Mouse (Mus musculus): ENCODE results near the gene Zfp74. TPM values are rescaled to one million over a fixed set of nuclear protein-coding genes. Genes with fewer than 3 reads are reported as not detected.

Gene Zfp74
- polyA plus RNA-seq, 1 experiment from 2014 or later, result 13.2 TPM

- H3K4me2 ChIP-seq (ENCODE audit: low read depth, low read length, severe bottlenecking), result peak within 1 kb of the TSS; percentile 64
- 0 out of 2 replicates have a peak, but pooled peaks cover 4% of the 10 kb centered on the region for H3K4me1 ChIP-seq (replicated peaks; ENCODE audit: control insufficient read depth, insufficient read depth, low read length)
- peak within 1 kb of the TSS; percentile 55 for H3K27ac ChIP-seq (ENCODE audit: low read depth, low read length)
- peak within 1 kb of the TSS; percentile 81 for H3K9ac ChIP-seq (ENCODE audit: low read length)
- H3K27me3 ChIP-seq (ENCODE audit: control insufficient read depth, insufficient read depth, low read length), result no peaks in the 10 kb centered on the region
- H3K36me3 ChIP-seq (ENCODE audit: control insufficient read depth, insufficient read depth, low read length), result no peaks in the 10 kb centered on the region; the same call in 1 of the 2 replicates
- DNase-seq (ENCODE audit: low spot score) (peak; percentile 91), ATAC-seq (replicated peaks; ENCODE audit: low FRiP score) (peak; percentile 87)
- no peaks in the 10 kb centered on the region for H3K9me3 ChIP-seq (ENCODE audit: control insufficient read depth, low read length)
- WGBS, result under 1% methylated on average over 33 of the region's 33 CpGs
- peak within 1 kb of the TSS; percentile 66 for H3K4me3 ChIP-seq (ENCODE audit: low read depth, low read length)
Observed at GRCm38 (mm10) chr7:29908130-29908950, 45.5 kb downstream of the Zfp74 start, which contains the start of gene Zfp383. TSS of gene Zfp383 (plus strand) at chr7:29908223.

GRCm38 (mm10) chr7:29907206-29907605, 46.7 kb downstream of the Zfp74 start:
- Histone ChIP-seq H3K27me3 (ENCODE audit: control insufficient read depth, insufficient read depth, low read length) (no peaks in the 10 kb centered on the region), H3K27ac (ENCODE audit: low read depth, low read length) (no peak overlapping the region), H3K4me1 (replicated peaks; ENCODE audit: control insufficient read depth, insufficient read depth, low read length) (0 out of 2 replicates have a peak, but pooled peaks cover 4% of the 10 kb centered on the region), H3K9me3 (ENCODE audit: control insufficient read depth, low read length) (no peaks in the 10 kb centered on the region), H3K36me3 (ENCODE audit: control insufficient read depth, insufficient read depth, low read length) (no peaks in the 10 kb centered on the region; the same call in 1 of the 2 replicates), H3K9ac (ENCODE audit: low read length) (no peak overlapping the region), H3K4me2 (ENCODE audit: low read depth, low read length, severe bottlenecking) (no peak overlapping the region), H3K4me3 (ENCODE audit: low read depth, low read length) (no peak overlapping the region)
- DNase-seq (ENCODE audit: low spot score) (no peak), ATAC-seq (replicated peaks; ENCODE audit: low FRiP score) (no peak)
- WGBS, result 89% methylated on average over 5 of the region's 5 CpGs

- H3K36me3 ChIP-seq (ENCODE audit: control insufficient read depth, insufficient read depth, low read length), result no peaks in the 10 kb centered on the region; the same call in 1 of the 2 replicates
- WGBS, result 24% methylated on average over 8 of the region's 8 CpGs
- H3K4me3 ChIP-seq (ENCODE audit: low read depth, low read length), result peak overlapping the region; percentile 40
- 0 out of 2 replicates have a peak, but pooled peaks cover 4% of the 10 kb centered on the region for H3K4me1 ChIP-seq (replicated peaks; ENCODE audit: control insufficient read depth, insufficient read depth, low read length)
- peak overlapping the region; percentile 80 for H3K9ac ChIP-seq (ENCODE audit: low read length)
- no peak for DNase-seq (ENCODE audit: low spot score)
- H3K27me3 ChIP-seq (ENCODE audit: control insufficient read depth, insufficient read depth, low read length), result no peaks in the 10 kb centered on the region
- H3K4me2 ChIP-seq (ENCODE audit: low read depth, low read length, severe bottlenecking), result peak overlapping the region; percentile 78
- peak overlapping the region; percentile 98 for H3K27ac ChIP-seq (ENCODE audit: low read depth, low read length)
- ATAC-seq (replicated peaks; ENCODE audit: low FRiP score), result no peak
- no peaks in the 10 kb centered on the region for H3K9me3 ChIP-seq (ENCODE audit: control insufficient read depth, low read length)
Observed at GRCm38 (mm10) chr7:29906682-29907058, 47.2 kb downstream of the Zfp74 start.

- no peaks in the 10 kb centered on the region for H3K27me3 ChIP-seq (ENCODE audit: control insufficient read depth, insufficient read depth, low read length)
- H3K4me1 ChIP-seq (replicated peaks; ENCODE audit: control insufficient read depth, insufficient read depth, low read length), result 0 out of 2 replicates have a peak, but pooled peaks cover 4% of the 10 kb centered on the region
- ATAC-seq (replicated peaks; ENCODE audit: low FRiP score) (peak; percentile 79), DNase-seq (ENCODE audit: low spot score) (peak; percentile 91)
- H3K36me3 ChIP-seq (ENCODE audit: control insufficient read depth, insufficient read depth, low read length), result no peaks in the 10 kb centered on the region; the same call in 1 of the 2 replicates
- peak within 1 kb of the TSS; percentile 80 for H3K9ac ChIP-seq (ENCODE audit: low read length)
- under 1% methylated on average over 22 of the region's 22 CpGs for WGBS
- H3K27ac ChIP-seq (ENCODE audit: low read depth, low read length), result peak within 1 kb of the TSS; percentile 98
- peak within 1 kb of the TSS; percentile 40 for H3K4me3 ChIP-seq (ENCODE audit: low read depth, low read length)
- H3K9me3 ChIP-seq (ENCODE audit: control insufficient read depth, low read length), result no peaks in the 10 kb centered on the region
- peak within 1 kb of the TSS; percentile 78 for H3K4me2 ChIP-seq (ENCODE audit: low read depth, low read length, severe bottlenecking)
Observed at GRCm38 (mm10) chr7:29905966-29906681, 47.8 kb downstream of the Zfp74 start, which contains the start of gene Zfp27. TSS of gene Zfp27 (minus strand) at chr7:29906572.

- Histone ChIP-seq H3K9me3 (ENCODE audit: control insufficient read depth, low read length) (no peaks in the 10 kb centered on the region), H3K9ac (ENCODE audit: low read length) (no peak overlapping the region), H3K4me1 (replicated peaks; ENCODE audit: control insufficient read depth, insufficient read depth, low read length) (no peaks in the 10 kb centered on the region), H3K27ac (ENCODE audit: low read depth, low read length) (no peak overlapping the region), H3K27me3 (ENCODE audit: control insufficient read depth, insufficient read depth, low read length) (no peaks in the 10 kb centered on the region), H3K36me3 (ENCODE audit: control insufficient read depth, insufficient read depth, low read length) (peaks cover 5% of the 10 kb centered on the region), H3K4me2 (ENCODE audit: low read depth, low read length, severe bottlenecking) (no peak overlapping the region), H3K4me3 (ENCODE audit: low read depth, low read length) (no peak overlapping the region)
- 96% methylated on average over 4 of the region's 4 CpGs for WGBS
- DNase-seq (ENCODE audit: low spot score) (no peak), ATAC-seq (replicated peaks; ENCODE audit: low FRiP score) (no peak)
Observed at GRCm38 (mm10) chr7:29904101-29904500, 49.8 kb downstream of the Zfp74 start.

- WGBS, result 99% methylated on average over 4 of the region's 4 CpGs
Observed at GRCm38 (mm10) chr7:29898351-29898750, 55.5 kb downstream of the Zfp74 start.

GRCm38 (mm10) chr7:29892756-29893155, 61.1 kb downstream of the Zfp74 start:
- H3K27ac ChIP-seq (ENCODE audit: low read depth, low read length), result no peak overlapping the region
- DNase-seq (ENCODE audit: low spot score) (no peak), ATAC-seq (replicated peaks; ENCODE audit: low FRiP score) (no peak)
- no peak overlapping the region for H3K4me3 ChIP-seq (ENCODE audit: low read depth, low read length)
- H3K27me3 ChIP-seq (ENCODE audit: control insufficient read depth, insufficient read depth, low read length), result no peaks in the 10 kb centered on the region
- peaks cover 45% of the 10 kb centered on the region for H3K36me3 ChIP-seq (ENCODE audit: control insufficient read depth, insufficient read depth, low read length)
- no peak overlapping the region for H3K9ac ChIP-seq (ENCODE audit: low read length)
- 98% methylated on average over 4 of the region's 4 CpGs for WGBS
- no peaks in the 10 kb centered on the region for H3K4me1 ChIP-seq (replicated peaks; ENCODE audit: control insufficient read depth, insufficient read depth, low read length)
- no peak overlapping the region for H3K4me2 ChIP-seq (ENCODE audit: low read depth, low read length, severe bottlenecking)
- peaks cover 24% of the 10 kb centered on the region for H3K9me3 ChIP-seq (ENCODE audit: control insufficient read depth, low read length)

More at GRCm38 (mm10) chr7:29898351-29898750, 55.5 kb downstream of the Zfp74 start:
- ATAC-seq (replicated peaks; ENCODE audit: low FRiP score), result no peak
- no peaks in the 10 kb centered on the region for H3K27me3 ChIP-seq (ENCODE audit: control insufficient read depth, insufficient read depth, low read length)
- H3K4me3 ChIP-seq (ENCODE audit: low read depth, low read length), result no peak overlapping the region
- H3K4me1 ChIP-seq (replicated peaks; ENCODE audit: control insufficient read depth, insufficient read depth, low read length), result no peaks in the 10 kb centered on the region
- no peak overlapping the region for H3K9ac ChIP-seq (ENCODE audit: low read length)
- H3K36me3 ChIP-seq (ENCODE audit: control insufficient read depth, insufficient read depth, low read length), result peaks cover 47% of the 10 kb centered on the region
- DNase-seq (ENCODE audit: low spot score), result no peak
- no peak overlapping the region for H3K4me2 ChIP-seq (ENCODE audit: low read depth, low read length, severe bottlenecking)
- H3K9me3 ChIP-seq (ENCODE audit: control insufficient read depth, low read length), result peaks cover 24% of the 10 kb centered on the region
- H3K27ac ChIP-seq (ENCODE audit: low read depth, low read length), result no peak overlapping the region

- Histone ChIP-seq H3K4me1 (replicated peaks; ENCODE audit: control insufficient read depth, insufficient read depth, low read length) (no peaks in the 10 kb centered on the region), H3K4me3 (ENCODE audit: low read depth, low read length) (no peak overlapping the region), H3K36me3 (ENCODE audit: control insufficient read depth, insufficient read depth, low read length) (peaks cover 34% of the 10 kb centered on the region), H3K9me3 (ENCODE audit: control insufficient read depth, low read length) (peaks cover 33% of the 10 kb centered on the region), H3K27ac (ENCODE audit: low read depth, low read length) (no peak overlapping the region), H3K9ac (ENCODE audit: low read length) (no peak overlapping the region), H3K27me3 (ENCODE audit: control insufficient read depth, insufficient read depth, low read length) (no peaks in the 10 kb centered on the region), H3K4me2 (ENCODE audit: low read depth, low read length, severe bottlenecking) (no peak overlapping the region)
- WGBS, result 96% methylated on average over 7 of the region's 7 CpGs
- ATAC-seq (replicated peaks; ENCODE audit: low FRiP score) (no peak), DNase-seq (ENCODE audit: low spot score) (no peak)
Observed at GRCm38 (mm10) chr7:29890501-29890900, 63.4 kb downstream of the Zfp74 start.

Measured in forebrain, embryonic 11.5 days (tissue).